Mouse (Mus musculus) B cell, adult 67 days (primary cell): ENCODE measurements around the gene Pgd. TPM values are rescaled to one million over a fixed set of nuclear protein-coding genes. Genes with fewer than 3 reads are reported as not detected.

ENCODE experiments used
- total RNA-seq, 2 experiments: library from RNA; stranded (reverse); gene quantifications; 4 replicates each; pipeline ENCODE4 v1.2.4; 2023

The Pgd gene
- total RNA-seq: 10 to 100 TPM; 64.2 to 65.6 TPM

DNA sequence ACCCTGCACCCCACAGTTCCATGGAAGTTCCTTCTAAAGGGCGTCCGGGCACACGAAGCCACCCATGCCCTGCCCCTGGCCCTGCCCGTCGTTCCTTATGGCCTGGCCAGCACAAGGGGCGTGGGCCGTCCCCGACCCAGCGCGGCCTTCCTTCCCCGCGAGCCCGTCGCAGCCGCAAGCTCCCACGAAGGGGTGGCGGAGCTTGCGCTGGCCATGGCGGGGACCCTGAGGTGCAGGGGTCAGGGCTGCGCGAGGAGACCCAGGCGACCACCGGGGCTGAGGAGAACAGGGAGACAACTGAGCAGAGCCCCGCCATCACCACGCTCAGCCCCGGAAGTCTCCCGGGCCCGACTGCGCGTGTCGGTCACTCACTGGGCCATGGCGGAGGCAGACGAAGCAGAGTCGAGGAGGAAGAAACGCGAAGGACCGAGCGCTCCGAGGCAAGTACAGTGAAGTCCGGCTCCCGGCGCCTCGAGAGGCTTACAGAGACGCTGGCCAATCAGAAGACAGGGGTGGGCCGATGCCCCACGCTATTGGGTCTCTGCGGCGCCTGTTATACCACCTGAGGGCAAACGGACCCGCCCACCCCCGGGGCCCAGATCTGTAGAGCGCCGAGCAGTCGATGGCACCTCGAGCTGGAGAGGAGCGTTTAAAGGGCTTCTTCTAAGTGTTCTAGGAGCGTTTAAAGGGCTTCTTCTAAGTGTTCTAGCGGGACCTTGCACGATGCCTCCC is at the start of gene Pgd:
Gene Pgd (minus strand): TSS at position 557 of the 732 bp plus-strand sequence.

DNA sequence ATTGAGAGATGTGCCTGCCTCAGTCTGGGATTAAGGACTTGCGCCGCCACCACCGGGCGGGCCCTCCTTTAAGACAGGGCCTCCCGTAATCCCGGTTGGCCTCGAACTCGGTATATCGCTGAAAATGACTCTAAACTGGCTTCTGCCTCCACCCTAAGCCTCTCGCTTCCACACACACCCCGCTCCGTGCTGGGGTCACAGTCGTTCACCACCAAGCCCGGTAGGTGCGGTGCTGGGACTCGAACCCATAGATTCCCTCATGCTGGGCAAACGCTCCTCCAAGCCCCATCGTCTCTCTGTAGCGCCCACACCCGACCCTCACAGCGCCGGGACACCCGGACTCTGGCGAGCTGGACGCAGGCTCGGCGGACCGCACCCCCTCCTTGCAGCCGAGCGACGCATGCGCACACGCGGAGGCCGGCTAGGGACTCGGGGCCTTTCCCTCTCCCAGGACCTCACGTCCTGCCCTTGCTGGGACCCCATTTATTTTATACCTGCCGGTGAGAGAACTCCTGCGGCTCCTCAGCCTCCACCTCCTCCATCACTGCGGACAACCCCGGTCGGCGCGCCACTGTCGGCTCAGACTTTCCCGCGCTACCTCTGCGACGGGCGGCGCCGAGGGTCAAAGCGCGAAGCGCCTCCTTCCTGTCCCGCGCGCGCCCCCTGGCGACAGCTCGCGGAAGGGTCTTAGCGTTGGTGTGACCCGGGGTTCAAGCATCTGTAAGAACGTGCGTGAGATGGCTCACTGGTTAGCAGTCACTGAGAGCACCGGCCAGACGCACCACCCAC is 29.4 kb downstream of the Pgd start, which contains the start of gene Cenps:
Gene Cenps (minus strand): TSS at position 648 of the 789 bp plus-strand sequence.

GRCm38 (mm10) chr4:149126663-149127062 is 39.9 kb downstream of the Pgd start, which contains the start of gene Cort:
Gene Cort (minus strand): TSS chr4:149126763.

GRCm38 (mm10) chr4:149103875-149104561 is 62.6 kb downstream of the Pgd start, which contains the start of gene Dffa:
Gene Dffa (plus strand): TSS chr4:149104146.

Other genes starting within 250 kb of the Pgd start
- 10 to 100 TPM; 30.2 to 32.8 TPM for gene Pex14, start 66.9 kb downstream of the Pgd start, total RNA-seq
- gene Dffa, start 62.6 kb downstream of the Pgd start, total RNA-seq: 10 to 100 TPM; 40.0 to 44.5 TPM
- gene Cort, start 40.0 kb downstream of the Pgd start, total RNA-seq: 1 to 10 TPM; 5.1 to 7.6 TPM
- 10 to 100 TPM; 33.8 to 37.9 TPM for gene Cenps, start 29.1 kb downstream of the Pgd start, total RNA-seq
- gene Kif1b, start 140.9 kb upstream of the Pgd start, total RNA-seq: 10 to 100 TPM; 14.4 to 16.4 TPM